Mouse (Mus musculus) embryo, embryonic 10.5 days (tissue): Measurements from ENCODE around the gene Zfp1.

Experiments used
- DNase-seq: peaks from one replicate; pipeline ENCODE4 v3.0.0-alpha.2; 2015; ENCODE audit warnings: low spot score

The Zfp1 gene

DNA sequence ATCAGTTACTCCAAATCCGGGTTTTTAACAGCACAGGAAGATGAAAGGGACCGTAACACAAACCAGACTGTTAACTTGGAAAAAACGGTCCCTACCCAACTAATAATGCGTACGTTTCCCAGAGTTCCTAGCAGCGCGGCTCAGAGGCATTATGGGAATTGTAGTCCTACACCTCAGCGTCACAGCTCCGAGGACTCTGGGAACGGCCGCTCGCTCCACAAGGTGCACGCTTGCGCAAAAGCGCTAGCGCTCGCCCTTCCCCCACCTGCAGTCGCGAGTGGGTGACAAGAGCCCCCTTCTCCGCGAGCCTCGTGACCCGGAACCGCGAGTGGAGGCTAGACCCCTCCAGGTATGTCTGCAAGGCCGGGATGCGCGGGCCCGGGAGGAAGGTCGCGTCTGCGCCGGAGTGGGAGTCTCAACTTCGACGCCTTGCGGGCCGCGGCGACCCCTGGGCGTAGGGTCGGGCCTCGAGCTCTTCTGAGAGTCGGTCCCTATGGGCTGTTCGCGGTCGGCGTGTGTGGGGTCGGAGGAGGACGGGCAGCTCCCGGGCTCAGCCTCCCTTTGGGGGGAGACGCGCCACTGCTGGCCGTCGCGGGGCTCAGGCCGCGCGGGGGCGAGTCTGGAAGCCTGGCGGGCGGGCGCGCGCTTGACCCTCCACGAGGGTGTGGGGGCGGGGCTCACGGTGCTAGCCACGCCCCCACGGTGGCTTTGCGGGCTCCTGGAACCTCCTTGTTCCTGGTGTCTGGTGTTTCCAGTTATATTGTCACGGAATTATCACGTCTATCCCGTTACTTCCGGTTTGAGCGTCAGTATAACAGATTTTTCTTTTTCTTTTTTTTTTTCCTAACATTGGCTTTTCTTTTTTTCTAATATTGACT, at the start of gene Zfp1:
TSS of gene Zfp1 (plus strand) at position 138 of the 878 bp plus-strand sequence.
- peak; percentile 97 for DNase-seq

DNA sequence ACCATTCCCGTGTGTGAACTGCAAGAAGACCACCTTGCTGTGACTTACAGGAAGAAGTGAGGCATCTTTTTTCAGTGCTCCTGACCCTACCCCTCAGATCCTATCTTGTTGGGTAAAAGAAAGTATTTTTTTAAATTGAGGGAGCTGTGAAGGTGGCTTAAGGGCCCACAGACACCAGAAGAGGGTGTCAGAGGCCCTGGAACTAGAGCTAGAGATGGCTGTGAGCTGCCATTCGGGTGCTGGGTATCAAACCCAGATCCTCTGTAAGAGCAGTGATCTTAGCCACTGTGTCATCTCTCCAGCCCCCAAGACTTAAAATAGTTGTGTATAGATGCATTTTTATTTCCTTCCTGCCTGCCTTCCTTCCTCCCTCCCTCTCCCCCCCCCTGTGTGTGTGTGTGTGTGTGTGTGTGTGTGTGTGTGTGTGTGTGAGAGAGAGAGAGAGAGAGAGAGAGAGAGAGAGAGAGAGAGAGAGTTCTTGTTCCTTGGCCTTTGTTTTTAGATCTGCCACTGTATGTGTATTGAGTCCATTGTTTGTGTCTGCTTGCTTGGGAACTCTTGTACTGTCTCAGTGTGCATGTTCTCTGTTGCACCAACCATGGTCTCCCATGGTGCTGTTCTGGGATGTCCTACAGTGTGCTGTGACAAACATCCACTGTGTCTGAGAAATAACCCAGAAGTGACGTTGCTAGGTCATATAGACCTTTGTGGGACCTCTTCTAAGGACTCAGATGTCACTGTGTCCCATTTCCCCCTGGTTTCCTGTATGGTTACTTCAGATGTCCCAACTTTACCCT, 49.0 kb upstream of the Zfp1 start:
- DNase-seq, result no peak

DNA sequence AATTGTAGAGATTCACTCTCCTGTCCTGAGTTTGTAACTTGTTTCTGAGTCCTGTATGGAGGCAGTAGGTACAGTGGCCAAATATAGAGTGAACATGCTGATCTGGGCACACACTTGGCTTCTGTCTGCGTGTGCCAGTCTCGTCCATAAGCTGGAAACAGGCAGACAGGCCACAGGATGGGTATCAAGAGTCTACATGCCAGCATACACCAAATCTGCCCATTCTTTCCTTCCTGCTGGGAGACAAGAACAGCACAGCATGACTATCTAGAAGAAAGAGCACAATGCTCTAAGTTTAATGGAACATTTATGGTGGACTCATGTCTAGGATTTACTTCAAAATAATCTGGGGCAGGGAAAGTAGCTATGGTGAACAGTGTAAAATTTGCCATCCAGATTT, 48.2 kb upstream of the Zfp1 start:
- no peak for DNase-seq

DNA sequence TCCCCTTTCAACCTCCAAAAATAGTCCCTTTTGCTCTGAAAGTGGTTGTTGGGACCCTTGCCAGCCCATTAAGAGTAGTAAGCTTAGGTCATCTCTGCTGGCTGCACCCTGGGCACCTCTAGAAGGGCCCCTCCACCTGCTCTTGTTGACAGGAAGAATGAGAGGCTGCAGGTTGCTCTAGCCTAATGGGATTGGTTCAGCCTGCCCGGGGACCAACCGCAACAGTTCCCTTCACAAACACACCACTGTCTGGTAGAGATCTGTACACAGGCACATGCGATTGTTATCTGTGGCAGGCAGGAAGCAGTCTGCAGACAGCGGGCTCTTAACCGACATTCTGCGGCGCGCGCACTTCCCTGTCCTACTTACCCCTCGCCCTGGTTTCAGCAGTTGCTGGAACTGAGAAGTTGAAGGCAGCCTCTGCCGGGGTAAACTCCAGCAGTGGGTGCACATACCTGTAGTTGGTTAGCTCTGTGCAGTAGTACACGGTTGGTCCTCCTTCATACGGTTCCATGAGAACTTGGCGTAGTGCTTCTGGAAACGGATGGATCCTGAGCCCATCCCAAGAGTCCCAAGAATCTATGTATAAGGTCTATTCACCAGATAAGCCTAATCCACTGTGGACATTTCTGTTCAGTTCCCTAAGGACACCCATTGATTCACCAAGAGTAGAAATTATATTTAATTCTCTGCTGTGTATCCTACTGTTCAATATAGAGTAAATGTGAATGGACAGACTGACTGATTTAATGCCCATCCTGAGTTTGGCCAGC, 47.3 kb upstream of the Zfp1 start:
- DNase-seq, result no peak

DNA sequence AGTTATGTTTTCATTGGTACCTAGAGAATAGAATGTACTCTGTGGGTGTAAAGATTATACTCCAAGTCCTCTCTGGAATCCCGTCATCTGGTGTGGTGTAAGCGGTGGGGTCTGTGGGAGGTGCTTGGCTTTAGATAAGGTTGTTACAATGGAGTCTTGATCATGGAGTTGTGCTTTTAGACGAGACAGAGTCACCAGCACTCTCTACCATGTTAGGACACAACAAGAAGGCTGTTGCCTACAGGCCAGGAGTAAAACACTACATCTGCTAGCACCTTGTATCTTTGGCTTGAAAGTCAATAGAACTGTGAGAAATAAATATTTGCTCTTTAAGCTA, 46.7 kb upstream of the Zfp1 start:
- DNase-seq, result no peak

DNA sequence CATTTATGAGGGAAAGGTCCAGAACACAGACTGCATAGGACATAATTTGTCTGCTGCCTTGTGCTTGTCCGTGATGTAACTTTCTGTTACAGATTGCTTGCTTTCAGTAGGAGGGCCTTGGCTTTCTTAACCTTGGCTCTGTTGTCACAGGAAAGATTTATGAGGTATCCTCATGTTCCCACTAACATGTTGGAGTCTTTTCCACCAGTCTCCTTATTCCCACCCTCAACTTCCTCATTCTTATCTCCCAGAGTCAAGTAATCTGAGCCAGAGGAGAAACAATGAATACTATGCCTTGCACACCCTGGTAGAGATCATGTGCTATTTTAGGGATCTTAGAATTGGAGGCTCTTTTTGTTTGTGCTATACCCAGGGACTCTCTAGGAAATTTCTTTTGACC, 45.9 kb upstream of the Zfp1 start:
- DNase-seq, result peak; percentile 47

DNA sequence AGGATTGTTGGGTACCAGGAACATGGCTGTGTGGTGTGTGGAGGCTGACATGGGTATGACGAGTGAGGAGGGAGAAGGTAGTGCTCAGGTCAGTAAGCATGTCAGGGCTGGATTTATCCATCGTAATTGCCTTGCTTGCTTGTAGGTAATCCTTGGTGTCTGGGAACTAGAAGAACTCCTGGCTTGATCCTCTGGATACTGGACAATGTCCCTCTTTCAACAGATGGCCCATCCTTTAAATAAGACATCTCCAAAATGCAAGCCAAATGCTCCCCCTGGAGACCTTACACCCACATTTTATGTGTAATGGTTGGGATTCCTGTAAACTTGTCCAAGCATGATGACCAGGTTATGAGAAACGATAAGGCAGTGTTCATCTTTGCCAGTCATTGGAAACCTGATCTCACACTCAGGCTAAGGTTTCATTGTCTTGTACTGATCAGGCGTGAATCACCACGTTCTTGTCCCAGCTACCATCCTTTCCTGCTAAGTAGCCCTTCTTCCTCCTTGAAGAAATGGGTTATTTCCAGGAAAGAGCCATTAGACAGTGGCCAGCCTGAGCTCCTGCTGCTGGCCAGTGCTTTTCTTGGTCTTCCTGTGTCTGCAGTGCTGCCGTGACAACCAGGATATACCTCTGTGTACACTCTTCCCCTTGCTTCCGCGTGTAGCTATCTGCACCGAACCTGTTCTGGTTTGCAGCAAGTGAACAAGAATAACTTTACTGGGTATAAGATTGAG, 43.3 kb upstream of the Zfp1 start:
- no peak for DNase-seq

DNA sequence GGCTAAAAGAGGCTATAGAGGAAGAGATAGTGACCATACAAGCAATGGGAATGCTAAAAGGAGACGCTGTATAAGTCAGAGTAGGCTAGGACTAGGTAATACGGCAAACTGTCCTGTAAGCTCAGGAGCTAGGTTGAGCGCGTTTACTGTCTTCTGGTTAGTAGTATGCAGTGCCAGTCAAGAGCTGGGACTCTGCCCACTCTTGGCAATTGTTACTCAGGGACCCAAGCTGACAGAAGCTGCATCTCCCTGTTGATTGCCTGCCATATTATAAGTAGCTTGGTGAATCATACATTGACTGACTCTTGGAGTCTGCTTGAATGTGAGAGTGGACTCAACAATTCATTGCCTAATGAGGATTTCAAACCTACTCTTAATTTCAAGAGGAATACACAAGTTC, 41.2 kb upstream of the Zfp1 start:
- no peak for DNase-seq

DNA sequence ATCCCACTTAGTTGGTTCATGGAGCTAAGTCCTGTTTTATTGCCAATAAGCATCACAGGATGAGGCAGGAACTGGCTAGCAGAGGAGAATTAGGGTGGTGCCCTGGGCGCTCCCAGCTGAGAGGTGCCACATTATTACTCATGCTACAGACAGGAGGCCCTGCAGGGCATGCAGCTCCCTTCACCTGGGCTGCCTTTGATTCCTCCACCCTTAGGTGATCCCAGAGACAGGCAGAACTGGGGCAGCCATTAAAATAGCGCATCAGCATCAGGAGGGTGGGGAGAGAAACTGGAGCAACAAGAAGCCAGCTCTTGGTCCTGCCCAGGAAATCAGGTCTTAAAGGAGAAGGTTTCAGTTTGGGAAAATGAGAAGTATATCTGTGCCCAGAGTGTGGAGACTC, 38.2 kb upstream of the Zfp1 start:
- DNase-seq, result no peak

DNA sequence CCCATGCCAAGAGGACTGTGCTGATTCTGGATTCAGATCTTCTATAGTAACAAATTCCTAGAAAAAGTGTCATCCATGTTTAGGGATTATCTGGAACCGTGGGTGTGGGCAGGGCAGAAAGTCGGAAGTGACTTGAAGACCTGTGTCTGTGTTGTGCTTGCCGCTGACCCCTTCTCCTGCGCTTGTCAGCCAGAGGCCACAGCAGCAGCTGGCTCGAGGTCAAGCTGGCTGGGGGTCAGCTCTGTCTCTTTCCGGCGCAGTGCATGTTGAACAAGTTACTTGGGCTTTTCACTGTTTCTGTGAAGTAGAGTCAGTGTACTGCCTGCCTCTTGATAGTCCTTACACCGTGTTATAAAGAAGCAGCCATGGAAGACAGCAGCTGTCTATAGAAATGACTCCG, 36.2 kb upstream of the Zfp1 start:
- no peak for DNase-seq

DNA sequence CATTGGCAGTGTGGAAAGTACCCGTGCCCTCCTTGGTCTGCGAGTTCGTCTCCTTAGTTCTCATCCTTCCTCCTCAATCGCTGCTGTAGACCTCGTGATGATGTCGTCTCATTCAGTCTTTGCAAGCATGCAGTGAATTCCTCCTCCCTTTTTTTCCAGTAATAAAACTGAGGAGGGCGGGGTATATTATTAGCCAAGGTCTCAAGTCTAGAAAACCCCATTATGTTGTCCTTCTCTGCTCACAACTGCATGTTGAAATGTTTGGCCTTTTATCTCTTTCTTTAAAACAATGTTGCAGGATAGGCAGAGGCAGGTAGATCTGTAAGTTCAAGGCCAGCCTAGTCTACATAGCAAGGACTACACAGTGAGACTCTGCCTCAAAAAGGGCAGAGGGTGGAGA, 35.8 kb upstream of the Zfp1 start:
- no peak for DNase-seq

DNA sequence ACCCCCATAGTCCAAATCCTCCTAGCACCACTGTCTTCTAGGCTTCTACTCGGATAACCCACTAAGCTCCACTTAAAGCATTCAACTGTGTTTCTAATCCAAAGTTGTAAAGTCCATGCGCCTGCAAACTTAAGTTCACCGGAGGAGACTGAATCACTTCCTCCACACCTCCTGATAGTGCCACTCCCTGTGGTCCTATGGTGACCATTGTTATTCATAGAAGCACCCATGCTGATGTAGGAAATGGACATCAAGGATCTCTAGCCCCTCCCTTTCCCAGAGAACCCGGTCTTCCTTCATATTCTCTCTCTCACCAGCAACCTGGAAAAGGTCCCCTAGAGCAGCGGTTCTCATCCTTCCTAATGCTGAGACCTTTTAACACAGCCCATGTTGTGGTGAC, 30.0 kb upstream of the Zfp1 start:
- DNase-seq, result no peak

DNA sequence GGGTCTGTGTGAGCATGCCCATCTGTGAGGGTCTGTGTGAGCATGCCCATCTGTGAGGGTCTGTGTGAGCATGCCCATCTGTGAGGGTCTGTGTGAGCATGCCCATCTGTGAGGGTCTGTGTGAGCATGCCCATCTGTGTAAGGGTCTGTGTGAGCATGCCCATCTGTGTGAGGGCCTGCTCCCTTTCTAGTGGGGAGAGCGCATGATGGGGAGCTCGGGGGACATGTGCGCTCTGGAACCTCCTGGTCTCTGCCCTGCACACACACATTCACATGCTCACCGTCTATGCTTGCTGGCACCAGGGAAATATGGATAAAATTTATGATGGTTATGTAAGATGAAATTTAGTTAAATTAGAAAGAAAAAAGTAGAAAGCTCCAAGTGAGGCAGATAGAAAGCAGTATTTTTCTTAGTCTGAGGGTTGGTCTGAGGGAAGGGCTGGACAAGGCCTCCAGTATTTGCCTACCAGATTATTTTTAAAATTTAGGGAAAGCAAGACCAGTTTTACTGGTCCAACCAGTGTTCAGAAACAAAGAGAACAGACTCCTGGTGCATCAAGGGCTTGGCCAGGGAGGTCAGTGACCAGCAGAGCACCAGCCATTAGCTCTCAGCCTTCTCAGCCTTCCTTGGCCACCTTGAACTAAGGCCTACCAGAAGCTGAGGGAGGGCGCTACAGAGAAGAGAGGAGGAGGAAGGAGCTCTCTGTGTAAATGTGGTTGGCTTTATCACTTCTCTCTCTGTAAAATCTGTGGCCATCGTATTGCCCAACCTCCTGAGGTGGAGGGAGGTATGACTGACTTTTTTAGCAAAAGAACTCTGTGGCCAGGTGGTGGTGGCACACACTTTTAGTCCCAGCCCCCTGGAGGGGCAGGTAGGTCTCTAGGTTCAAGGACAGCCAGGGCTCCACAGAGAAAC, 28.2 kb upstream of the Zfp1 start:
- DNase-seq, result no peak

DNA sequence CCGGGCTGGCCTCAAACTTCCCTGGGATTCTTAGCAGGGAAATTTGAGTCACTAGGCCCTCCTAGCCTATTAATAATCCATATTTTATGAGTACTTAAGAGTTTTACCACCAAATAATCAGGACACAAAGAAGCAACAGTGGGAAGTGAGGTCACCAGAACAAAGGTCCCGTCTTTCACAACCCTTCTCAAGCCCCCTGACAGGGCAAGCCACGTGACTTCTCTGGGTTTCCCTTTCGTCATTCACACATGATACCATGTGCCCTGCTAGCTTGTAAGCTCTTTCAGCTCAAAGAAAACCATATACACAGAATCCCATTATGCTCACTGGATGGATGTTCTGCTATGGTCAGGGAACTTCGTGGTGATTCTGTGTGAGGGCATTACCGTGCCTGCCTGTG, 25.4 kb upstream of the Zfp1 start:
- no peak for DNase-seq

DNA sequence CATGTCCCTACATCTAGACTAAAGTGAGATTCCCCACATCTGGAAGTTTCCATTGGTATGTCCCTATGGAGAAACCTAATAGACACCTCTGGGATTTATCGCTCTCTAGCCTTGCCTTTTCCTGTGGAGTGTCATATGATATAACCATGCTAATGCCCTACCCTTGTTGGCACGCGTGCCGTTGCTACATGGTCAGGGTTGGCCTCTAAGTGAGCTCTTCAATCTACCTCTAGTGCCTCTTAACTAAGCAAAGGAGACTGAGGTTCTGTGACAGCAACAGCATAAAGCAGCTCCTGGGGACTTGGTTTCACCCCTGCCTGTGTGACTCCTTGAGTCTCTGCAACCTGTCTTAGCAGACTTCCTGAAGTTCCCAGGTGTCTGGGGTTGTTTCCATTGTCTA, 24.9 kb upstream of the Zfp1 start:
- DNase-seq, result no peak

DNA sequence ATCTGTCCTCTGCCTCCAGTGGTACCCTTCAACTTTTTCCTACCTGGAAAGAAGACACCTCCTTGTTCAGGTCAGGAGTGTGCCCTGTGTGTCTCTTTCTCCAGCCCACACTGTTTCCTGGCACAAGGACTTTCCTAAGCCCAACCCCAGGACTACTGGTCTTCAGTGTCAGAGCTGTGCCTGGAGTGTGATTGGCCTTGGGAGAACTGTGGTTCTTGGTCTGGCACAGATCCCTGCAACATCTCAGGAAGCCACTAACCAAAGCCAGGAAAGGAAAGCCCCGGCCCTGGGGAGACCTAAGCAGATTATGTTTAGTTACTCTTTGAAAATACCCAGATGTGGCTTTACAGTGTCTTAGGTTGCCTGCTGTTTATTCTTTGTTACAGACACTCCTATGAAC, 23.3 kb upstream of the Zfp1 start:
- DNase-seq, result no peak

DNA sequence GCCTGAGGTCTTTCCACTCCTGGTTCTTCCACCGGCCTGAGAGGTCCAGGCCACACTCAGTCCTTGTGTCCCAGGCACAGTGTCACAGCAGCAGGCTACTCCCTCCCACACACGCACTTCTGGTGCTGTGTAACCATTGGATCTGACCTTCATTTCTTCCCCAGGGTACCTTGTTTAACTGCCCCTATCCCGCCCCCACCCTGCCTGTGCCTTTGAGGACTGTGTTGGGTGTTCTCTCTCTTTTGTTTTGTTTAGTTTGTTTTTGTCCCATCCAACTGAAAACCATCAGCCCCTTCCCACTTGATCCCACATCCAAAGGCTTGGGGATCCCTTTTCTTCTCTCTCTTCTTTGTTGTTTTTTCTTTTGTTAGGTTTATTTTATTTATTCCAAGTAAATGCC, 21.1 kb upstream of the Zfp1 start:
- no peak for DNase-seq

DNA sequence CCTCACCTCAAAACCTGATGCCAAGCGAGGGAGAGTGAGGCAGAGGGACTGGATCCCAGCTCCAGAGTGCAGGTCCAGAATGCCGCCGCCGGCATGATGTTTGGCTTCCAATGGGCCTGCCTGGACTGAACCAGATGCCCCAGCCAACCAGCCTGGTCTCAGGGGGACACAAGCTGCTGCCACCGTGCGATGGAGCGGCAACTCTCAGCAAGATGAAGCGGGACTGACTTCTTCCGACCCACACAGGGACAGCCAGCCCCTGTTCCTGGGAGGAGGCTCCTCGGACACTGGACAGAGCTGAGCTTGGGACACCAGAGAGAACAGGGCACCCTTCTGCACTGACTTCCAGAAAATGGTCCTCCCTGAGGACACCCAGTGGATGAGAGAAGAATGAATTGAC, 20.6 kb upstream of the Zfp1 start:
- DNase-seq, result no peak

DNA sequence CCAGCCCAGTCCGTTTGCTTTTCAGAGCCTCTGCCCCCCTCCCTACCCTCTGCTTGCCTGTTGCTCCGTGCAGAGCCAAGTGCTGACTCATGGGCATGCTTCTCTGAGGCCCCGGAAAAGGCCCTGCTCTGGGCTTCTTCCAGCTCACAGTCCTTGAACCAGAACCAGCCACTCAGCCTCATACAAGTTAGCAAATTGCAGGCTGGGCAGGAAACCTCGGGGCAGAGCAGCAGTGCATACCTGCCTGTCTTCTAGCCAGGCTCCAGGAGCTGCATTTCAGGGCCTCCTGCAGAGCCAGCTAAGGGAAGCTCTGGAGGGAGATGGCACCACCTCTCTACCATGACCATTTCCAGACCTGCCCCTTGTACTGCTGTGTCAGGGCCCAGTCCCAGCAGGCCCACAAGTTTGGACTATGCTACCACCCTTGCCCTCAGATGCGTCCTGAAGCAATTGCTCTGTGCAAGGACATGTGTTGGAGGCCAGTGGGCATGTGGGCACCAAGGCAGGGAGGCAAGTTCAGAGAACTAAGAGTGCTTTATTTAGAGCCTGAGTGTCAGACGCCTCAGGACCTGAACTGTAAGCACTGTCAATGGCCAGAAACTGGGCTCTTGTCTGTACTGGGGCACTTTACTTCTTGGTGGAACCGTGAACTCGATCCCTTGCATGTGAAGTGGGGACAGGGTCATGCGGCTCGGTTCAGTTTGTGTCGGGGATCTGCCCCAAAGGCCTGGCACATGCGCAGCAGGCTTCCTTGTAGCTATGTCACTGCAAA, 18.9 kb upstream of the Zfp1 start:
- no peak for DNase-seq

DNA sequence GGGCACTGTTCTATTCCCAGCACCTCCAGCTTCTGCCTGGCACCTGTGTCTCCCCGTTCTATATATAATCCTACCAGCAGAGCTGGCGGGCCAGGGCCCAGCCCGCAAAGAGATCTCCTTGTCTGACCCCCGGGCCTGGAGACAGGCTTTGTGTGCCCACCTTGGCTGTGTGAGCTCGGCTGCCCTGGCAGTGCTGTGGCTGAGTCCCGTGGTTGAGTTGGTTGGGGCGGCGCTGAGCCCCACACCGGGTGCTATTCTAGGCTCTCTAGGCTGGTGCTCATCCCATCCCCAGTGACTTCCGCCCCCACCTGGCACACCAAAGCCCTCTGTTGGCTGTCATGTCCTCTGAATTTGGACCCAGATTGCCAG, 18.4 kb upstream of the Zfp1 start:
- no peak for DNase-seq
